Mouse (Mus musculus) cerebellum, adult 2 months (tissue): Measurements from ENCODE around the gene Llph.

Experiments used
- CTCF ChIP-seq: fragments of 200-500 bp; IDR thresholded peaks from 2 replicates; pipeline ENCODE4 v1.5.1; 2011; ENCODE audit warnings: low read depth, mild to moderate bottlenecking, control low read depth, low read length, moderate library complexity, borderline replicate concordance; ENCODE audit not compliant: insufficient read depth
- POLR2A ChIP-seq: fragments of 200-500 bp; IDR thresholded peaks from 2 replicates; pipeline ENCODE4 v1.6.1; 2011; ENCODE audit warnings: low read length, control low read depth, borderline replicate concordance; ENCODE audit not compliant: insufficient read depth

DNA sequence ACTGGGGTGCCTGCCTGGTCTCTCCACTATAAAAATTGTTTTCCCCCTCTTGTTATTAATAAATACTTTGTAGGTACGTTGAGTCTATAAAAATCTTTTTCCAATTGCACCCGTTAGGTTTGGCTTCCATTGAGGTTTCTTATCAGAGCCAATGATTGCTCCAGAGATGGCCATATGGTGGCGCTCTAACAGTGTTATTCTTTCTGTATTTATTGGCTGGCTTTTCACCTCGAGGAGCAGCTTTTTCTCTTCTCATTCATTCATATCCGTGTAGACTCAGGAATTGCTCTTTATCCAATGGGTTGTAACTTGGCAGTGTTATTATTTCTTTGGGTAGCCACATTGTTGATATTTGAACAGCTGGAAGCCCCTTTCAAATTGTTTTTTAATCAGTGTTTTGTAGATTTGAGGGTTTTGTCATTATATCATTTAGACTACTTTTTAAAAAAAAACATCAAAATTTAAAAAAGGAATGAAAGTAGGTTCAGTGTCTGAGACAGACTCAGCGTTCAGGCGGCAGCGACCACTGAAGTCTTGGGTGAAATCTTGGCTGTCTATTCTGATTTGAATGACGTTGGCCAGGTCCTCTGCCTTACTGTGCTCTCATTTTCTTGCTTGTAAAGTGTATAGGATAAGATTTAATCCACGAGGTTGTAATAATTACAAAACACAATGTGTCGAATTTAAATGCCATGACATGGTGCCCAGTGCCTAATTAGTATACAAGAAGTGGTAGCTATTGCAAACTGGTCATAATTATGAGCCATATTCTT is 24.2 kb downstream of the Llph start:
- TF ChIP-seq POLR2A, result no peak
- no peak for TF ChIP-seq CTCF
